Mouse (Mus musculus) midbrain, embryonic 11.5 days (tissue): ENCODE results near the gene Dnajc11. TPM values are rescaled to one million over a fixed set of nuclear protein-coding genes. Genes with fewer than 3 reads are reported as not detected.

Experiments used
- ATAC-seq: fragments of 200-750 bp; cut with Nextera tagmentation; 2 replicates; pipeline ENCODE4 v1.8.0; 2017; ENCODE audit warnings: moderate TSS enrichment, moderate library complexity; ENCODE audit not compliant: low FRiP score
- DNase-seq: peaks from one replicate; pipeline ENCODE4 v3.0.0; 2015; ENCODE audit warnings: low spot score; ENCODE audit errors: missing footprints
- H3K27ac ChIP-seq: fragments of 300-500 bp; sonication (generic); 2 replicates; pipeline ENCODE4 v1.5.1; 2014; ENCODE audit warnings: low read depth, low read length
- H3K27me3 ChIP-seq: fragments of 300-500 bp; sonication (generic); 2 replicates; pipeline ENCODE4 v1.6.1; 2014; ENCODE audit warnings: mild to moderate bottlenecking, low read length, moderate library complexity, mixed read lengths; ENCODE audit not compliant: control insufficient read depth, insufficient read depth
- H3K36me3 ChIP-seq: fragments of 300-500 bp; sonication (generic); 2 replicates; pipeline ENCODE4 v1.6.1; 2014; ENCODE audit warnings: mild to moderate bottlenecking, low read length, moderate library complexity, mixed read lengths; ENCODE audit not compliant: control insufficient read depth, insufficient read depth
- H3K4me1 ChIP-seq: fragments of 300-500 bp; sonication (generic); 2 replicates; pipeline ENCODE4 v1.6.1; 2014; ENCODE audit warnings: low read length; ENCODE audit not compliant: control insufficient read depth, insufficient read depth
- H3K4me2 ChIP-seq: fragments of 300-500 bp; sonication (generic); 2 replicates; pipeline ENCODE4 v1.6.1; 2014; ENCODE audit warnings: mild to moderate bottlenecking, moderate library complexity
- H3K4me3 ChIP-seq: fragments of 300-500 bp; sonication (generic); 2 replicates; pipeline ENCODE4 v1.5.1; 2014; ENCODE audit warnings: low read depth, low read length
- H3K9ac ChIP-seq: fragments of 300-500 bp; sonication (generic); 2 replicates; pipeline ENCODE4 v1.6.1; 2014; ENCODE audit warnings: low read length
- H3K9me3 ChIP-seq: fragments of 300-500 bp; sonication (generic); 2 replicates; pipeline ENCODE4 v1.6.1; 2016; ENCODE audit warnings: low read length; ENCODE audit not compliant: control insufficient read depth
- WGBS: fragments of 180-500 bp; shearing (Covaris S2); extraction: QIAGEN DNeasy Blood & Tissue Kit; methylation state at CpG from one replicate; pipeline ENCODE4 v1.1.7; 2014; 5-methylcytosine and 5-hydroxymethylcytosine counted together
- polyA plus RNA-seq: library from polyadenylated mRNA; unstranded; fragments of >200 nt; fragmentation: Nextera tagmentation; extraction: Ambion mirVana; gene quantifications from 2 replicates; pipeline ENCODE4 v1.2.1, GENCODE M21; 2014

Gene Dnajc11
- polyA plus RNA-seq, 1 experiment from 2014 or later: 86.8 TPM

DNA sequence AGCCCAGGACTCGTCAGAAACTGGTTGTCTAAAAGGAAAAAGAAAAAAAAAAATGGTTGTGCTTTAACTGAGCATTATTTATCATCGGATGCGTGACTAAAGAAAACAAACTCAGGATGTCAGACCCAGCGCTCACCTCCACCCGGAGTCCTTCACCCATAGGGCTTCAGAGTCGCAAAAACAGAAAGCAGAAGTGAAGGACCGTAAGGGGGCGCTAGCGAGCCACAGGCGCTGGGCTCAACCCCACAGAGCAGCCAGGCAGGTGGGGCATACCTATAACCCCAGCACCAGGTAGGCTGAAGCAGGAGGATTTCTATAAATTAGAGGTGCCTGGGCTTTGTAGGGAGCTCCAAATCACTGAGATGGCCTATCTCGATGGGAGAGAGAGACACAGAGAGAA, 32.1 kb upstream of the Dnajc11 start:
- H3K4me2 ChIP-seq: no peak overlapping the region
- H3K4me1 ChIP-seq: peaks cover 4% of the 10 kb centered on the region; the same call in 1 of the 2 replicates
- H3K27me3 ChIP-seq: no peaks in the 10 kb centered on the region
- WGBS: 70% methylated on average over 11 of the region's 11 CpGs
- no peak overlapping the region for H3K27ac ChIP-seq
- H3K36me3 ChIP-seq: no peaks in the 10 kb centered on the region
- no peak overlapping the region for H3K4me3 ChIP-seq
- H3K9me3 ChIP-seq: no peaks in the 10 kb centered on the region
- no peak for ATAC-seq
- H3K9ac ChIP-seq: no peak overlapping the region
- DNase-seq: no peak

GRCm38 (mm10) chr4:151902046-151902688, 31.3 kb upstream of the Dnajc11 start:
- DNase-seq (no peak), ATAC-seq (no peak)
- Histone ChIP-seq H3K9ac (no peak overlapping the region), H3K4me2 (no peak overlapping the region), H3K27me3 (no peaks in the 10 kb centered on the region), H3K27ac (no peak overlapping the region), H3K9me3 (no peaks in the 10 kb centered on the region), H3K4me3 (no peak overlapping the region), H3K4me1 (peaks cover 7% of the 10 kb centered on the region), H3K36me3 (no peaks in the 10 kb centered on the region)
- WGBS: 85% methylated on average over 17 of the region's 17 CpGs

GRCm38 (mm10) chr4:151902689-151903241, 30.7 kb upstream of the Dnajc11 start:
- Histone ChIP-seq H3K36me3 (no peaks in the 10 kb centered on the region), H3K27me3 (no peaks in the 10 kb centered on the region), H3K4me1 (peaks cover 7% of the 10 kb centered on the region), H3K4me2 (no peak overlapping the region), H3K27ac (no peak overlapping the region), H3K9me3 (no peaks in the 10 kb centered on the region), H3K4me3 (no peak overlapping the region), H3K9ac (no peak overlapping the region)
- 68% methylated on average over 14 of the region's 14 CpGs for whole genome bisulfite sequencing
- ATAC-seq (no peak), DNase-seq (no peak)

DNA sequence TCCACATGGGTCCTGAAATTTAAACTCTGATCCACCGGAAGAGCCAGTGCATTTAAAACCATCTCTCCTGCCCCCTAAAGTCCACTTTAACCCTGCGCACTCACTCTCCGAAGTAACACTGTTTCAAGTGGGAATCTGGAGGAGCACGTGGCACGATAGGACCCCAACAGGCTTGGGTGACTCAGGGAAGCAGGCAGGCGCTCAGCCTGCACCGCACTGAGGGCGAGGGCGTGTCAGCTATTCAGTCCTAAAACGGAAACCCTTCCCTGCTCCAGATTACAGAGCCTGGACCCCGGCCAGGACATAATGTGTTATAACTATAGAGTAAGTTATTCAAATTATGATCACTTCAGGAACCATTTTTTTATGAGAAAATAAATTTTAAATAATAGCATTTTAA, 29.4 kb upstream of the Dnajc11 start:
- ATAC-seq: no peak
- no peaks in the 10 kb centered on the region for H3K27me3 ChIP-seq
- no peak overlapping the region for H3K4me2 ChIP-seq
- H3K4me1 ChIP-seq: peaks cover 7% of the 10 kb centered on the region
- H3K4me3 ChIP-seq: no peak overlapping the region
- no peaks in the 10 kb centered on the region for H3K36me3 ChIP-seq
- no peak overlapping the region for H3K9ac ChIP-seq
- H3K9me3 ChIP-seq: no peaks in the 10 kb centered on the region
- 59% methylated on average over 11 of the region's 11 CpGs for WGBS
- no peak for DNase-seq
- H3K27ac ChIP-seq: no peak overlapping the region

GRCm38 (mm10) chr4:151905621-151906020, 27.9 kb upstream of the Dnajc11 start:
- Histone ChIP-seq H3K9me3 (no peaks in the 10 kb centered on the region), H3K36me3 (no peaks in the 10 kb centered on the region), H3K4me2 (no peak overlapping the region), H3K4me1 (peaks cover 7% of the 10 kb centered on the region), H3K27ac (no peak overlapping the region), H3K9ac (no peak overlapping the region), H3K4me3 (no peak overlapping the region), H3K27me3 (no peaks in the 10 kb centered on the region)
- ATAC-seq (no peak), DNase-seq (no peak)
- 68% methylated on average over 4 of the region's 4 CpGs for WGBS

DNA sequence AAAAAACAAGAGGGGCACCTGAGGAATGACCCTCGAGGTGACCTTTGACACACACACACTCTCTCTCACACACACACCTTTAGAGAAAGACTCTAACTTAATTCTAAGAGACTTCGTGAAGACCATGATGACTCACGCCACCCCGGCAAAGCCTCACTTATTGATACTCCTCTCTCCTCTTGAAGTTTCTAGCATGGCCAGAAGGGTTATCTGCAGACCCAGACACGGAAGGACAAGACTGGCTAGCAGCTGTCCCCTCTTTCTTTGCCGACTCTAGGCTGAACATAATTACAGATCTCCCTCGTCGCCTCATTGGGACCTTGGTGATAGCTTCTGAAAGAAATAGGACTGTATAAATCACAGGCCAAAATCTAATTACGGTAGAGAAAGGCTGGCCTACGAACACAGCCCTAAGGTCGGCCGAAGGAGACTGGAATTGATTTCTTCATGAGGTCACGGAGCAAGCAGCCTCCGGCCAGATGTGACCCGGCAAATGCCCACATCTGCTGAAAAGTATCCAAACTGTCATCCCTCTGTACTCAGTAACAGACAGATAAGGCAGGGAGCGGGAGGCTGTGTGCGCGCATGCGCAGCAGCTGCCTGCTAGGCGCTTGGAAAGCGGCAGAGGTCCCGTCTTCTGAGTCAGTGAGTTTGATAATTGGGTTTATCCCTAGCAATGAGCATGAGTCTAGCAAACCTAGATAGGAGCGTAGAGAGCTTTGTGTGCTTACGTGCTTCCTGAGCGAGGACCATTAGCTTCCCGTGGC, 25.7 kb upstream of the Dnajc11 start:
- H3K4me2 ChIP-seq: no peak overlapping the region
- 68% methylated on average over 26 of the region's 26 CpGs for WGBS
- DNase-seq (no peak), ATAC-seq (no peak)
- no peaks in the 10 kb centered on the region for H3K27me3 ChIP-seq
- no peaks in the 10 kb centered on the region for H3K36me3 ChIP-seq
- H3K9me3 ChIP-seq: no peaks in the 10 kb centered on the region
- peaks cover 7% of the 10 kb centered on the region for H3K4me1 ChIP-seq
- H3K4me3 ChIP-seq: no peak overlapping the region
- no peak overlapping the region for H3K27ac ChIP-seq
- H3K9ac ChIP-seq: no peak overlapping the region

GRCm38 (mm10) chr4:151908809-151909208, 24.7 kb upstream of the Dnajc11 start:
- Histone ChIP-seq H3K36me3 (no peaks in the 10 kb centered on the region), H3K27me3 (no peaks in the 10 kb centered on the region), H3K9ac (no peak overlapping the region), H3K27ac (no peak overlapping the region), H3K4me2 (no peak overlapping the region), H3K9me3 (no peaks in the 10 kb centered on the region), H3K4me1 (peaks cover 7% of the 10 kb centered on the region), H3K4me3 (no peak overlapping the region)
- no peak for ATAC-seq
- 81% methylated on average over 8 of the region's 8 CpGs for WGBS
- DNase-seq: no peak

DNA sequence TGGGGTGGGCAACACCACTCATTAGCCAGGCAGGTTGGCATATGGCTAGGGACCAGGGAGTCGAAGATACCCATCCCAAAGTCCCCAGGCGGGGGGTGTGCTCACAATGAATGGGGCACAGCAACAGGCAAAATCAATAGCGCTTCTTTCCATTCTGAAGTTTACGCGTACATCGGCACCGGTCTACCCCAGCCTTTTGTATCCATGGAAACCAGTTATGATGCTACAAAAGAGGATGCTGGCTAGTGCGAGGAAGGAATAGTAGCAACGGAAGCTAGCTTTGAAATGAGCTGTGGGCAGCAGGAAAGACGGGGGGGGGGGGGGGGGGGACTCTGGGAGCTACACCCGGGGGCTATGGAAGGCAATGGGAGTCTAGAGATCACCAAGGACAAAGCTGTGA, 17.2 kb upstream of the Dnajc11 start:
- Histone ChIP-seq H3K4me3 (no peak overlapping the region), H3K27ac (no peak overlapping the region), H3K4me2 (no peak overlapping the region), H3K9me3 (no peaks in the 10 kb centered on the region), H3K27me3 (no peaks in the 10 kb centered on the region), H3K9ac (no peak overlapping the region), H3K4me1 (no peaks in the 10 kb centered on the region), H3K36me3 (no peaks in the 10 kb centered on the region)
- 88% methylated on average over 11 of the region's 11 CpGs for WGBS
- DNase-seq (no peak), ATAC-seq (no peak)

DNA sequence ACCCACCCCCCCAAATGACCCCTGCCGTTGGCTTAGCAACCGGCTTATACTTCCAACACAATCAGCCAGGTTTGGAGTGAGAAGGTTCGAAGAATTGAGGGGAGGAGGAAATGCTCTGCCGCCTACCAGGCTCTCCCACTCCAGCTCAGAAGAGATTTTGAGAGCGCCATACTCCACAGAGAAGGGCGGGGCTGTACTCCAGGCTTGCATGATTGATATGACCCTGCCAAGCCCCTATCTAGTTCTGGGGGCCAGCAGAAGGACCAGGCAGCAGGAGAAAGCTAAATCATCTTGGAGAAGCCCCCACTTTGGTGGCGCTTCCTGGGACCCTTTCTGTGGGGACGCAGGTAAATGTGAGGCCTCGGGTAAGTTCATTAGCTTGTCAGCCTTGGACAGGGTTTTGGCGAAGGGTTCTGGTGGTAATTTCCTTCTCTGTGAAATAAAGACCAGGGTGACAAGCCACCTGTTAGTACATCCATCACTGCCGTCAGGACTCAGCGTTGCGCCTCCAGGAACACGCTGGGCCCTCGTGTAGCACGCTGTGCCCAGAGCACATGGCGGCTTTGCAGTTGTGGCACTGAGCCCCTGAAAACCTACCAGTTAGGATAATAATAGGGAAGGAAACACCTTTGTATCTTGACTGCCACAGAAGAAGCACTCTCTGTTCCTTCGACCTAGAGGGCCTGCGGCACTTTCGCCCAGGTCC, 14.2 kb upstream of the Dnajc11 start:
- no peak overlapping the region for H3K4me3 ChIP-seq
- no peak for DNase-seq

More for the DNA sequence above, 14.2 kb upstream of the Dnajc11 start:
- ATAC-seq: no peak
- no peaks in the 10 kb centered on the region for H3K36me3 ChIP-seq
- H3K4me2 ChIP-seq: no peak overlapping the region
- no peak overlapping the region for H3K9ac ChIP-seq
- H3K27ac ChIP-seq: no peak overlapping the region
- H3K27me3 ChIP-seq: no peaks in the 10 kb centered on the region
- H3K4me1 ChIP-seq: no peaks in the 10 kb centered on the region
- WGBS: 77% methylated on average over 20 of the region's 20 CpGs
- H3K9me3 ChIP-seq: no peaks in the 10 kb centered on the region
